Mouse (Mus musculus) stomach, embryonic 15.5 days (tissue): ENCODE data around the gene Maml2. TPM values are rescaled to one million over a fixed set of nuclear protein-coding genes. Genes with fewer than 3 reads are reported as not detected.

Experiments used
- ATAC-seq: fragments of 200-750 bp; cut with Nextera tagmentation; 2 replicates; pipeline ENCODE4 v1.8.0; 2017; ENCODE audit warnings: low read depth, moderate number of reproducible peaks, moderate TSS enrichment; ENCODE audit not compliant: insufficient read depth, low FRiP score
- H3K27ac ChIP-seq: fragments of 300-500 bp; sonication (generic); 2 replicates; pipeline ENCODE4 v1.5.1; 2015; ENCODE audit warnings: mild to moderate bottlenecking, inconsistent platforms
- H3K27me3 ChIP-seq: fragments of 300-500 bp; sonication (generic); replicated peaks from 2 replicates; pipeline ENCODE4 v1.6.1; 2015; ENCODE audit warnings: inconsistent platforms
- H3K36me3 ChIP-seq: fragments of 300-500 bp; sonication (generic); 2 replicates; pipeline ENCODE4 v1.6.1; 2015; ENCODE audit warnings: inconsistent platforms
- H3K4me1 ChIP-seq: fragments of 300-500 bp; sonication (generic); 2 replicates; pipeline ENCODE4 v1.6.1; 2015; ENCODE audit warnings: inconsistent platforms
- H3K4me2 ChIP-seq: fragments of 300-500 bp; sonication (generic); 2 replicates; pipeline ENCODE4 v1.6.1; 2015; ENCODE audit warnings: mild to moderate bottlenecking, inconsistent platforms
- H3K4me3 ChIP-seq: fragments of 300-500 bp; sonication (generic); replicated peaks from 2 replicates; pipeline ENCODE4 v1.5.1; 2015; ENCODE audit warnings: inconsistent platforms
- H3K9ac ChIP-seq: fragments of 300-500 bp; sonication (generic); 2 replicates; pipeline ENCODE4 v1.6.1; 2015; ENCODE audit warnings: inconsistent platforms
- H3K9me3 ChIP-seq: fragments of 300-500 bp; sonication (generic); 2 replicates; pipeline ENCODE4 v1.6.1; 2016; ENCODE audit warnings: inconsistent platforms
- WGBS: fragments of 180-500 bp; shearing (Covaris S2); methylation state at CpG from one replicate; pipeline ENCODE4 v1.1.7; 2015; 5-methylcytosine and 5-hydroxymethylcytosine counted together
- polyA plus RNA-seq: library from polyadenylated mRNA; unstranded; fragments of >200 nt; fragmentation: Nextera tagmentation; extraction: Ambion mirVana; gene quantifications from 2 replicates; pipeline ENCODE4 v1.2.1, GENCODE M21; 2015

Gene Maml2
- polyA plus RNA-seq, 1 experiment from 2014 or later = 8.5 TPM

DNA sequence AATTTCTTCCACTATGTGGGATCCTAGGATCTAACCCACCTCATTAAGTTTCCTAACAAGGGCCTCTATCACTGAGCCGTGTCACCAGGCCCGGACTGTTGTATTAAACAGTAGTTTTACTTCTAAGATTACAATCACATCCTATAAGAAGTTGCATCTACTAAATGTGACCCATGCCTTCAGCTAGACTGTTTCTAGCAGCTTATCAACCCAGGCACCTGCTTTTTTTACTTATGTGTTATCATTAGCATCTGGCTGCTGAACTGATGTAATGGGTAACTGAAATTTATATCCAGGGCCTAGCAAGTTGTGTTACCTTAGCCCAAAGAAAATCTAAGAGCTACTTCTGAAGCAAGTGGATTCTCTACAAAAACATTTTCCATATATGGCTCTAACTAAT, 380.3 kb downstream of the Maml2 start:
- peaks cover 2% of the 10 kb centered on the region; the same call in 1 of the 2 replicates for H3K4me1 ChIP-seq
- no peak overlapping the region for H3K4me3 ChIP-seq
- no peak for ATAC-seq
- WGBS = 79% methylated on average over 2 of the region's 2 CpGs
- H3K27ac ChIP-seq = no peak overlapping the region
- H3K36me3 ChIP-seq = no peaks in the 10 kb centered on the region
- no peak overlapping the region for H3K4me2 ChIP-seq
- H3K9me3 ChIP-seq = no peaks in the 10 kb centered on the region
- H3K27me3 ChIP-seq = no peaks in the 10 kb centered on the region
- H3K9ac ChIP-seq = no peak overlapping the region

GRCm38 (mm10) chr9:13679696-13680095, 381.9 kb downstream of the Maml2 start:
- H3K4me3 ChIP-seq = no peak overlapping the region
- ATAC-seq = no peak
- WGBS = 96% methylated on average over 2 of the region's 2 CpGs
- no peaks in the 10 kb centered on the region for H3K27me3 ChIP-seq
- H3K9ac ChIP-seq = no peak overlapping the region
- peaks cover 2% of the 10 kb centered on the region; the same call in 1 of the 2 replicates for H3K4me1 ChIP-seq
- no peaks in the 10 kb centered on the region for H3K36me3 ChIP-seq
- H3K9me3 ChIP-seq = no peaks in the 10 kb centered on the region
- no peak overlapping the region for H3K4me2 ChIP-seq
- H3K27ac ChIP-seq = no peak overlapping the region

DNA sequence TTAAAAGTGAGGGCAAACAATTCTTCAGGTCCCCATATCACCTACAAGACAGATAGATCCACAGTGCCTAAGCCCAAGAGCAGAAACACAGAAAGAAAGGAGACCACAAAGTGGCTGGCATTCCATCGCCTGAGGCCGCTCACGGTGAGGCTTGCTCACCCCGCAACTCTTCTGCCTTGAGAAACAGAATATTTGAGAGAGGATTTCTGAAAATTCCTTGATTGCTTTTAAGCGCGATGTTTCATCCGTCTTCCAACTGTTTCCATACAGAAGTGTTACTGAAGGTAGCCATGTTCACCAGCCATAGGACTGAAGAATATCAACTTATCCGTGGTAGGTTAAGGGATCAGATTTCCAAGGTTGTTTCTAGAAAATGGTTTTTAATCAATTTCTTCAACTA, 383.4 kb downstream of the Maml2 start:
- no peak overlapping the region for H3K4me3 ChIP-seq
- peaks cover 2% of the 10 kb centered on the region; the same call in 1 of the 2 replicates for H3K4me1 ChIP-seq
- H3K27me3 ChIP-seq = no peaks in the 10 kb centered on the region
- no peak for ATAC-seq
- H3K36me3 ChIP-seq = no peaks in the 10 kb centered on the region
- H3K27ac ChIP-seq = peak overlapping the region; percentile 71; the same call in 1 of the 2 replicates
- H3K4me2 ChIP-seq = no peak overlapping the region
- WGBS = 66% methylated on average over 8 of the region's 8 CpGs
- H3K9ac ChIP-seq = no peak overlapping the region
- H3K9me3 ChIP-seq = no peaks in the 10 kb centered on the region

GRCm38 (mm10) chr9:13681581-13682038, 383.9 kb downstream of the Maml2 start:
- WGBS = 8% methylated on average over 8 of the region's 8 CpGs
- Histone ChIP-seq H3K27me3 (no peaks in the 10 kb centered on the region), H3K9ac (no peak overlapping the region), H3K27ac (peak overlapping the region; percentile 71), H3K4me2 (peak overlapping the region; percentile 19; the same call in 1 of the 2 replicates), H3K4me3 (no peak overlapping the region), H3K4me1 (peaks cover 2% of the 10 kb centered on the region; the same call in 1 of the 2 replicates), H3K36me3 (no peaks in the 10 kb centered on the region), H3K9me3 (no peaks in the 10 kb centered on the region)
- ATAC-seq = peak; percentile 95

- peaks cover 6% of the 10 kb centered on the region; the same call in 1 of the 2 replicates for H3K4me1 ChIP-seq
- no peaks in the 10 kb centered on the region for H3K27me3 ChIP-seq
- no peaks in the 10 kb centered on the region for H3K9me3 ChIP-seq
- no peak for ATAC-seq
- H3K36me3 ChIP-seq = no peaks in the 10 kb centered on the region
- no peak overlapping the region for H3K9ac ChIP-seq
- no peak overlapping the region for H3K4me2 ChIP-seq
- 74% methylated on average over 6 of the region's 6 CpGs for WGBS
- H3K27ac ChIP-seq = no peak overlapping the region
- H3K4me3 ChIP-seq = no peak overlapping the region
Measured at GRCm38 (mm10) chr9:13684327-13684934, 386.7 kb downstream of the Maml2 start.

- Histone ChIP-seq H3K4me3 (no peak overlapping the region), H3K27me3 (no peaks in the 10 kb centered on the region), H3K9me3 (no peaks in the 10 kb centered on the region), H3K4me1 (peaks cover 4% of the 10 kb centered on the region; the same call in 1 of the 2 replicates), H3K27ac (no peak overlapping the region), H3K36me3 (no peaks in the 10 kb centered on the region), H3K4me2 (no peak overlapping the region), H3K9ac (no peak overlapping the region)
- no peak for ATAC-seq
- 72% methylated on average over 19 of the region's 19 CpGs for WGBS
Measured at GRCm38 (mm10) chr9:13686977-13687659, 389.4 kb downstream of the Maml2 start.

- Histone ChIP-seq H3K4me3 (no peak overlapping the region), H3K4me1 (peaks cover 4% of the 10 kb centered on the region; the same call in 1 of the 2 replicates), H3K36me3 (no peaks in the 10 kb centered on the region), H3K27me3 (no peaks in the 10 kb centered on the region), H3K27ac (no peak overlapping the region), H3K4me2 (no peak overlapping the region), H3K9ac (no peak overlapping the region), H3K9me3 (no peaks in the 10 kb centered on the region)
- ATAC-seq = no peak
- 58% methylated on average over 9 of the region's 9 CpGs for WGBS
Measured at GRCm38 (mm10) chr9:13688997-13689396, 391.2 kb downstream of the Maml2 start.

- Histone ChIP-seq H3K4me3 (no peak overlapping the region), H3K27ac (no peak overlapping the region), H3K4me1 (peaks cover 4% of the 10 kb centered on the region; the same call in 1 of the 2 replicates), H3K9me3 (no peaks in the 10 kb centered on the region), H3K27me3 (no peaks in the 10 kb centered on the region), H3K36me3 (no peaks in the 10 kb centered on the region), H3K9ac (no peak overlapping the region), H3K4me2 (no peak overlapping the region)
- 19% methylated on average over 8 of the region's 8 CpGs for WGBS
- no peak for ATAC-seq
Measured at GRCm38 (mm10) chr9:13690321-13690720, 392.6 kb downstream of the Maml2 start.

GRCm38 (mm10) chr9:13693693-13694284, 396.0 kb downstream of the Maml2 start:
- Histone ChIP-seq H3K9ac (no peak overlapping the region), H3K36me3 (no peaks in the 10 kb centered on the region), H3K4me1 (no peaks in the 10 kb centered on the region), H3K9me3 (no peaks in the 10 kb centered on the region), H3K27me3 (no peaks in the 10 kb centered on the region), H3K27ac (peak overlapping the region; percentile 2; the same call in 1 of the 2 replicates), H3K4me2 (no peak overlapping the region), H3K4me3 (no peak overlapping the region)
- ATAC-seq = no peak
- WGBS = 77% methylated on average over 3 of the region's 3 CpGs

DNA sequence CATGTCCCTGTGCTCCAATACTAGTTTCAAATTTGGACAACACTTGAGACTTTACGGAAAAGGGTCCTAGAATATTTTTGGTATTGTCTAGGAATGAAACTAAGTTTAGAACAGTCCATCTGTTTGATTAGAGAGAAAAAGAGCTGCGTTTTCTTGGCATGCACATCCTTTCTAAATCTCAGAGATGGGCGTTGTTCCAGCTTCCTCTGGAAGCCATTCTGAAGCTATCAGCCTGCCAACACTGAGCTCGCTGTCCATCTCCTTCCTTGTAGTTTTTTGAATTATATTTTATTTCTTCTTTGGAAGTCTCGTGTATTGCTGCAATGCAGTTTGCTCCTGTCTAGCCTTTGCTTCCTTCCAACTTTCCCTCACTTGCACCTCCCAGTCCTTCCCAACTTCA, 396.5 kb downstream of the Maml2 start:
- Histone ChIP-seq H3K27ac (peak overlapping the region; percentile 2; the same call in 1 of the 2 replicates), H3K4me2 (no peak overlapping the region)
- WGBS = 38% methylated on average over 5 of the region's 5 CpGs

DNA sequence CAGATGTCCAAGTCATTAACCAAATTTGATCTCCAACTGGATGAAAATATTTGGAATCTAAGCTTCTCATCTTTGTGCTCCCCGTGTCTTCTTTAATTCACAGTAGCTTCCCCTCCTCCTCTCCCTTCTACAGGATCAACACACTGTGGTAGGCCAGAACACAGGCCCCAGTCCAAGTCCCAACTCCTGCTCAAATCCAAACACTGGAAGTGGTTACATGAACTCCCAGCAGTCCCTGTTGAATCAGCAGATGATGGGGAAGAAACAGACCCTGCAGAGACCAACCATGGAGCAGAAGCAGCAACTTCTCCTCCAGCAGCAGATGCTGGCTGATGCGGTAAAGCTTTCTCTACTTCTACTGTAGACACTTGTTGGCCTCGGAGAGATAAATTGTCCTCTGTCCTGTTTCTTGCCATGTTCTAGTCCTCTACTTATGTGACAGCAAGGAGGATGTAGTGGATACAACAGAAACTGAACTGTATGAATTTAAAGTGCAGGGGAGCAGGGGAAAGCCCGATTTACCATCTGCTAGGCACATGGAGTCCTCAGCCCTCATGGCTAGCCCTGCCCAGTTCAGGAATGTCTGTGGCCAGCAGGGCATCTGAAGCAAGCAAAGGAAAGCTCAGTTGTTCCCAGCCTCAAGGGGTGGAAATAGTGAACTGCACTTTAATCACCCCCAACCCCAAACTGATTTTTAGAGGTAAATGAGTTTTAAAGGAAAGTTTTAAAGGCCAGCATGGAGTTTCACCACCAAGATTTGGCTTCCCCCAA, 399.5 kb downstream of the Maml2 start:
- 56% methylated on average over 4 of the region's 4 CpGs for WGBS
- Histone ChIP-seq H3K4me3 (no peak overlapping the region), H3K9me3 (no peaks in the 10 kb centered on the region), H3K36me3 (no peaks in the 10 kb centered on the region), H3K27me3 (no peaks in the 10 kb centered on the region), H3K4me2 (no peak overlapping the region), H3K27ac (peak overlapping the region; percentile 40; the same call in 1 of the 2 replicates), H3K4me1 (no peaks in the 10 kb centered on the region), H3K9ac (no peak overlapping the region)
- ATAC-seq = no peak

More for the DNA sequence above, 396.5 kb downstream of the Maml2 start:
- no peaks in the 10 kb centered on the region for H3K27me3 ChIP-seq
- H3K9ac ChIP-seq = no peak overlapping the region
- no peaks in the 10 kb centered on the region for H3K4me1 ChIP-seq
- ATAC-seq = no peak; the same call in 1 of the 2 replicates
- no peaks in the 10 kb centered on the region for H3K9me3 ChIP-seq
- H3K4me3 ChIP-seq = no peak overlapping the region
- H3K36me3 ChIP-seq = no peaks in the 10 kb centered on the region
